Mouse (Mus musculus) limb, embryonic 14.5 days (tissue): ENCODE data around the gene Wfdc1. TPM values are rescaled to one million over a fixed set of nuclear protein-coding genes. Genes with fewer than 3 reads are reported as not detected.

Experiments used
- ATAC-seq: fragments of 200-750 bp; cut with Nextera tagmentation; 2 replicates; pipeline ENCODE4 v1.8.0; 2017; ENCODE audit warnings: low read depth, moderate number of reproducible peaks, moderate TSS enrichment; ENCODE audit not compliant: low FRiP score
- DNase-seq: peaks from one replicate; pipeline ENCODE4 v3.0.0-alpha.2; 2015; ENCODE audit warnings: low spot score
- H3K27ac ChIP-seq: fragments of 300-500 bp; sonication (generic); replicated peaks from 2 replicates; pipeline ENCODE4 v1.5.1; 2014; ENCODE audit warnings: low read depth, mild to moderate bottlenecking, low read length, moderate library complexity, mixed read lengths
- H3K27me3 ChIP-seq: fragments of 300-500 bp; sonication (generic); 2 replicates; pipeline ENCODE4 v1.6.1; 2014; ENCODE audit warnings: low read length, mixed read lengths; ENCODE audit not compliant: control insufficient read depth, insufficient read depth
- H3K36me3 ChIP-seq: fragments of 300-500 bp; sonication (generic); 2 replicates; pipeline ENCODE4 v1.6.1; 2014; ENCODE audit warnings: mild to moderate bottlenecking, low read length, moderate library complexity, mixed read lengths; ENCODE audit not compliant: control insufficient read depth, insufficient read depth
- H3K4me1 ChIP-seq: fragments of 300-500 bp; sonication (generic); 2 replicates; pipeline ENCODE4 v1.6.1; 2014; ENCODE audit warnings: antibody characterized with exemption, low read length, mixed read lengths; ENCODE audit not compliant: control insufficient read depth, insufficient read depth
- H3K4me2 ChIP-seq: fragments of 300-500 bp; sonication (generic); replicated peaks from 2 replicates; pipeline ENCODE4 v1.6.1; 2014; ENCODE audit warnings: low read depth, mild to moderate bottlenecking, low read length, moderate library complexity; ENCODE audit not compliant: severe bottlenecking
- H3K4me3 ChIP-seq: fragments of 300-500 bp; sonication (generic); replicated peaks from 2 replicates; pipeline ENCODE4 v1.5.1; 2014; ENCODE audit warnings: low read length
- H3K9ac ChIP-seq: fragments of 300-500 bp; sonication (generic); 2 replicates; pipeline ENCODE4 v1.6.1; 2014; ENCODE audit warnings: mild to moderate bottlenecking, low read depth, low read length, moderate library complexity; ENCODE audit not compliant: severe bottlenecking
- H3K9me3 ChIP-seq: fragments of 300-500 bp; sonication (generic); 2 replicates; pipeline ENCODE4 v1.6.1; 2016; ENCODE audit warnings: low read length; ENCODE audit not compliant: control insufficient read depth
- POLR2A ChIP-seq: fragments of 200-500 bp; IDR thresholded peaks from 2 replicates; pipeline ENCODE4 v1.8.0; 2012; ENCODE audit warnings: inconsistent platforms, mild to moderate bottlenecking, moderate library complexity, borderline replicate concordance; ENCODE audit not compliant: insufficient read depth, insufficient read length; ENCODE audit errors: extremely low read depth
- WGBS: fragments of 180-500 bp; shearing (Covaris S2); extraction: QIAGEN DNeasy Blood & Tissue Kit; methylation state at CpG from one replicate; pipeline ENCODE4 v1.1.7; 2014; 5-methylcytosine and 5-hydroxymethylcytosine counted together
- polyA plus RNA-seq, 2 experiments: library from polyadenylated mRNA; depleted of rRNA in 1 of 2; stranded (reverse) in 1 of 2; unstranded in 1 of 2; fragments of >200 nt; fragmentation: Nextera tagmentation in 1 of 2; extraction: Ambion mirVana in 1 of 2; gene quantifications; 2 replicates each; pipeline versions ENCODE4 v1.2.1 to v1.2.3; 2012 to 2014

The Wfdc1 gene
- polyA plus RNA-seq, 2 experiments = 0.80 to 0.91 TPM

DNA sequence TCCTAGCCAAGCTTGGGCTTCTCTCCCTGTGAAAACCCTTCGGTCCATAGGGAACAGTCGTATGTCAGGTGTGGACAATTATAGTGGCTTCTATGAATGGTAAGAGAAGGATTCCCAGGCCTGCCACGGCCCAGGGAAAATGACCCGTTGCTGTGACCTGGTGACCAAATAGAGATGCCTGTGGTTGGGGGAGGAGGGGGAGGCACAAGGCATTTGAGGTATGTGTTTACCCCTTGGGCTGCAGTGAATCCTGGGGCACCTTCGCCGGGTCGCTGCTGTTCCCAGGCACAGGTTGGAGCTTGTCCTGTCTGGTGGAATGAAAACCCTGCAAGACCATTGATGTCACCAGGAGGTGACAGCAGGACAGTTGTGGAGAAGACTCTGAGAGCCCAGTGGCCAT, 28.5 kb downstream of the Wfdc1 start:
- no peak for DNase-seq
- no peak for TF ChIP-seq POLR2A
- no peak overlapping the region for H3K27ac ChIP-seq
- no peaks in the 10 kb centered on the region for H3K36me3 ChIP-seq
- H3K9me3 ChIP-seq = no peaks in the 10 kb centered on the region
- H3K4me2 ChIP-seq = no peak overlapping the region
- H3K27me3 ChIP-seq = peaks cover 18% of the 10 kb centered on the region
- no peak overlapping the region for H3K9ac ChIP-seq
- H3K4me3 ChIP-seq = no peak overlapping the region
- ATAC-seq = no peak
- 65% methylated on average over 7 of the region's 7 CpGs for WGBS
- 0 out of 2 replicates have a peak, but pooled peaks cover under 1% of the 10 kb centered on the region for H3K4me1 ChIP-seq

DNA sequence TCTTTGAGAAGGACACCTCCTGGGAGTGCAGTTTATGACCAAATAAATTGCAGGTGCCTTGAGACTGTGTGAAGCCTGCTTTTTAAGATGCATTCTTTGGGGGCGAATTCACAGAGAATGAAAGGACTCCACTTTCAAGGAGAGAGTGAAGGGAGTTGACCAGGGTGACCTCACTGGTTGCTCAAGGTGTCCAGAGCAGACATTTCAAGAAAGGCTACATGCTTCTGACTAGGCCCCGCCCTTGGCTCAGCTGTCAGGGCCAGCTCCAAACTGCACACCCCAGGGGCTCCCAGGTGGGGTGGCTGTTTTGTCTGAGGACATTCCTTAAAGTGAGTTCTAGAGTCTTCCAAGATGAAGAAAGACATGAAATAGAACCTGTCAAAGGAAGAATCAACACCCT, 31.0 kb downstream of the Wfdc1 start:
- Histone ChIP-seq H3K9me3 (no peaks in the 10 kb centered on the region), H3K4me3 (no peak overlapping the region), H3K9ac (no peak overlapping the region), H3K27ac (no peak overlapping the region), H3K4me1 (0 out of 2 replicates have a peak, but pooled peaks cover 3% of the 10 kb centered on the region), H3K36me3 (no peaks in the 10 kb centered on the region), H3K27me3 (peaks cover 40% of the 10 kb centered on the region), H3K4me2 (no peak overlapping the region)
- WGBS = 72% methylated on average over 2 of the region's 2 CpGs
- ATAC-seq (no peak), DNase-seq (no peak)
- no peak for TF ChIP-seq POLR2A

DNA sequence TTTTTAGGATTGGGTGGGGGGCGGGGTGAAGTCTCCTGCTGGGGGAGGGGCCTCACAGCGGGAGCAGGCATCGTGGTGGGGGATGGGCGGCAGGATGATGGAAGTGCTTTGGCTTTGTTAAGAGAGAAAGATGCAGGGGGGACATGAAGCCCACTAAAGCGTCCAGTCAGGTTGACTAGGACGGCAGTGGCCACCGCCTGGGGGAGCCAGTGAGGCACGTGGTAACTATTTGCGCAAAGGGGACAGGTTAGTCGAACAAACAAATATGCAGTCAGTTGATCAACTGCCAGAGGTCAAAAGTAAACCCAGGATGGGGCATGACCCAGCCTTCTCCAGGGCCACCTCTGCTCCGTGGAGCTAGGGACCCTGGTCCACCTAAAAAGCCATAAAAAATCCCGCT, 32.8 kb downstream of the Wfdc1 start:
- Histone ChIP-seq H3K27ac (no peak overlapping the region), H3K36me3 (no peaks in the 10 kb centered on the region), H3K9ac (no peak overlapping the region), H3K4me3 (peak overlapping the region; percentile 15; the same call in 1 of the 2 replicates), H3K4me1 (0 out of 2 replicates have a peak, but pooled peaks cover 3% of the 10 kb centered on the region), H3K4me2 (no peak overlapping the region; the same call in 1 of the 2 replicates), H3K27me3 (peaks cover 40% of the 10 kb centered on the region), H3K9me3 (no peaks in the 10 kb centered on the region)
- DNase-seq = no peak
- WGBS = 5% methylated on average over 12 of the region's 12 CpGs
- no peak for TF ChIP-seq POLR2A
- ATAC-seq = no peak

DNA sequence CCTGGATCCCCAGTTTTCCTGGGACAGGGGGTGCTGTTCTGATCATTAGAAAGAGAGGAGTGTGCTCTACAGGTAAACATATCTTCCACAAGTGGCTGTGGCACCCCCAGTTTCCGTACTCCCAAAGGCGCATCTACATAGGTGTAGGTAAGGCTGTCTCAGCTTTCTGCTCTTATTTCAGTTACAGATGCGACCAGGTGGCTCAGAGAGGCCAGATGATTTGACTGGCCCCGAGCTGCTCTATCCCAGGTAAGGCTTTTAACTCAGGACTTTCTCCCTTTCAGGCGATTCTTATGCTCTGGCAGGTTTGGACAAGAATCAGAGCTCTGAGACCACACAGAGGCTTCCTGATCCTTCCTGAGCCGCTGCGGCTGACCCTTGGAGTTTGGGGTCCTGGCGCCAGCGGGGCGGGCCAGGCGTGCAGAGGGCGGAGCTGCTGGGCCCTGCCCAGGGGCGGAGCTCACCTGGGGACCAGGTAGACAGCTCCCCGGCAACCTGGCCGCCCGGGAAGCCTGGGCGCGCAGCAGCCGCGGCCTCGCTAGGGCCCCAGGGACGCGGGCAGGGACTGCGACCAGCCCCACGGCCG, 33.5 kb downstream of the Wfdc1 start, which contains the start of gene Atp2c2:
TSS of gene Atp2c2 (plus strand) at position 461 of the 586 bp plus-strand sequence.
- Histone ChIP-seq H3K27me3 (peaks cover 40% of the 10 kb centered on the region), H3K4me3 (peak within 1 kb of the TSS; percentile 15), H3K36me3 (no peaks in the 10 kb centered on the region), H3K4me2 (peak within 1 kb of the TSS; percentile 33), H3K9me3 (no peaks in the 10 kb centered on the region), H3K27ac (no peak within 1 kb of the TSS), H3K9ac (no peak within 1 kb of the TSS), H3K4me1 (0 out of 2 replicates have a peak, but pooled peaks cover 3% of the 10 kb centered on the region)
- WGBS = 2% methylated on average over 26 of the region's 26 CpGs
- TF ChIP-seq POLR2A = no peak
- ATAC-seq = no peak
- DNase-seq = no peak

DNA sequence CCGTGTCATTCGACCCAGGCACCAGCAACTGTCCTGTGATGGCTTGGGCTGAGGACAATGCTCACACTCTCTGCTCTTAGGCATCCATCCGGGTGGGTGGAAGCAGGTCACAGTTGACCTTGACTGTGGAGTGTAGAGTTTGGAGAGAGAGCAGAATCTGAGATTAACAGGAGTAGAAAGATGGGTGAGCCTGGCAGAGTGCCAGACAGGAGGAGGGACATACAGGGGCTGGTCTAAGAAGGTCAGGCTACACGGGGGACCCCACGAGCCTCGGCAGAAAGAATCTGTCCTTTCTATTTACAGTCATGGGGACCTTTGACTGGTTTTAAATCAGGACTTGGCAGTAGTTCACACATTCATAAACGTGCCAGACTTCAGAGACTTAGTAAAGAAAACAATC, 36.8 kb downstream of the Wfdc1 start:
- H3K9me3 ChIP-seq = no peaks in the 10 kb centered on the region

More for the DNA sequence above, 36.8 kb downstream of the Wfdc1 start:
- H3K4me1 ChIP-seq = 0 out of 2 replicates have a peak, but pooled peaks cover 3% of the 10 kb centered on the region
- no peak for TF ChIP-seq POLR2A
- no peak overlapping the region for H3K9ac ChIP-seq
- 66% methylated on average over 7 of the region's 7 CpGs for WGBS
- no peak for DNase-seq
- H3K27me3 ChIP-seq = peaks cover 37% of the 10 kb centered on the region
- H3K4me3 ChIP-seq = no peak overlapping the region
- H3K36me3 ChIP-seq = no peaks in the 10 kb centered on the region
- no peak overlapping the region for H3K4me2 ChIP-seq
- H3K27ac ChIP-seq = no peak overlapping the region
- no peak for ATAC-seq
